Mouse (Mus musculus) lung, adult 2 months (tissue): ENCODE measurements around the gene Nr1h5.

Source experiments
- CTCF ChIP-seq: fragments of 200-500 bp; IDR thresholded peaks from 2 replicates; pipeline ENCODE4 v1.5.1; 2011; ENCODE audit warnings: mild to moderate bottlenecking, low read length, control low read depth; ENCODE audit not compliant: insufficient read depth
- POLR2A ChIP-seq: fragments of 200-500 bp; IDR thresholded peaks from 2 replicates; pipeline ENCODE4 v1.6.1; 2011; ENCODE audit warnings: low read depth, mild to moderate bottlenecking, control low read depth, low read length, borderline replicate concordance; ENCODE audit errors: extremely low read depth

- TF ChIP-seq CTCF = no peak
- TF ChIP-seq POLR2A = no peak
These were observed 25.8 kb downstream of the Nr1h5 start for GRCm38 (mm10) chr3:102938100-102938499.
